Mouse (Mus musculus) MEL-GATA-1-ER (cell line): ENCODE results near the gene Cpt1b.

ENCODE experiments used
- DNase-seq: peaks from one replicate; pipeline ENCODE4 v3.0.0-alpha.2; 2012; ENCODE audit warnings: low read depth; ENCODE audit errors: extremely low read depth

Gene Cpt1b

DNA sequence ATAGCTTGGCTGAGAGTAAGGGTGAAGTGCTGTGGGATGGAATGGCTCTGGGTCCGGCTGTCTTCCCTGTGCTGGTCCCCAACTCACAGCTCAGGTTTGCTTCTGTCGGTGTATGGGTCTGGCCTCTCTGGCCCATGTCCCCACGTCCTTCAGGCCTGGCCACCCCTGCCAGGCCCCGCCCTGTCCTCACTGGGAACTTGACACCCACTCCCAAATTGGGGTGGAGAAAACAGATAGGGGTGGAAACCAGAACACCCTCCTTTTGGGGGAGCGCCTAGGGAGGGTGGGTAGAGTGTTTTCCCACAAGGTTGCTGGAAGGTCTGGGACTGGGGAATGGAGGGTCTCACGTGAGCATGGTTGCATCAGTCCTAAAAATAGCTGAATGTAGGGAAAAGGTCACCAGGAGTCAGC is at the start of gene Cpt1b:
TSS of gene Cpt1b (minus strand) at position 153 of the 411 bp plus-strand sequence.
- no peak for DNase-seq

DNA sequence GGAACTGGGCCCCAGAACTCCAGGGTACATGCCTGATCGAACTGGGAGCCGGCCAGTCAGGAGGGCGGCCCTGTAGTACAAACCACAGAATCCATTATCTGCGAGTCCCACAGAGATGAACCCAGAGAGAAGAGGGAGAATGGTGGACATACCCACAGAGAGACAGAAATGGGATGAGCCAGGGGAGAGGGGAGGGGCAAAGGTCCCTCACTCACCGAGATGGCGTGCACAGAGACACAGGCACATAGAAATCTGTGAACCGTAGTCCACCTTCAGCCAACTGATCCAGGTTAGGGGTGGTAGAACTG is 49.6 kb upstream of the Cpt1b start:
- DNase-seq = no peak

DNA sequence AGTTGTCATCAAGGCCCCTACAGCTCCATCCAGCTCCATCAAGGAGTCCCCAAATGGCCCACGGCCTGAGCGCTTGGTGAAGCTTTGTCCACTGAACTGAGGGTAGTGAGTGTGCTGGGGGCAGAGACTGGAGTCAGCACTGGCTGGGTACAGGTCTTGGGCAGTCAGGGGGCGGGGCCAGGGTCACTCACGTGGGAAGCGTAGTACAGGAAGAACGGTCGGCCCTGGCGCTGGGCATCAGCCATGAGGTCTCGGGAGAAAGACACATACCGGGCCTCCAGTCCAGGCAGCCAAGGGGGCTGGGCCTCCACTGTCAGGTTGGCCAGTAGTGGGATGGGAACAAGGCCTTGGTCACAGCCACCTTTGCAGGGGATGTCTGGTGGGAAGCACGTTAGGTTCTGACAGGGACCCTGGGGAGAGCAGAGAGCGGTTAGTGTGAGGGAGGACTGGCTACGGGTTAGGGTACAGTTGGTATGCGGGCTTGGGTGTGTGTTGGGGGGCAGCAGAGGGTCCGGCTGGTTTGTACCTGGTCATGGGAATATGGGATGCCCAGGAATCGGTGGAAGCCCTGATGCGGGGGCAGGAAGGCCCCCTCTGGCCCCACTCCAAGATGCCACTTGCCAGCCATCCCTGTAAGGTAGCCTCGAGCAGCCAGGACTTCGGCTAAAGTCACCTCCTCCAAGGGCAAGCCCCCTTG is 49.1 kb upstream of the Cpt1b start:
- DNase-seq = no peak

DNA sequence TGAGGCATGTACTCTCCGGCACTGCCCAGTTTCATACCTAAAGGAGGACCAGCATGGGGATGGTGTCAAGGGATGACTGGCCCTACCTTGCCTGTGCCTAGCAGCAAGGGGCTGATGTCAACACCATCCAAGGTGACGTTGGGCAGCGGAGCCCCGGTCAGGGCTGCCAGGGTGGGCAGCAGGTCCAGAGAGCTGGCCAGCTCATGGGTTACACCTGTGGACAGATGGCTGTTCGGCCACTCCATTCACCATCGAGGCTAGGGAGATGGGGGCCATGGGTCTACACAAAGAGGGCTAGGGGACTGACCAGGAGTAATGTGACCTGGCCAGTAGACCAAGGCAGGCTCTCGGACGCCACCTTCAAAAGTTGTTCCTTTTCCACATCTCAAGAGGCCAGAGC is 48.3 kb upstream of the Cpt1b start:
- no peak for DNase-seq

DNA sequence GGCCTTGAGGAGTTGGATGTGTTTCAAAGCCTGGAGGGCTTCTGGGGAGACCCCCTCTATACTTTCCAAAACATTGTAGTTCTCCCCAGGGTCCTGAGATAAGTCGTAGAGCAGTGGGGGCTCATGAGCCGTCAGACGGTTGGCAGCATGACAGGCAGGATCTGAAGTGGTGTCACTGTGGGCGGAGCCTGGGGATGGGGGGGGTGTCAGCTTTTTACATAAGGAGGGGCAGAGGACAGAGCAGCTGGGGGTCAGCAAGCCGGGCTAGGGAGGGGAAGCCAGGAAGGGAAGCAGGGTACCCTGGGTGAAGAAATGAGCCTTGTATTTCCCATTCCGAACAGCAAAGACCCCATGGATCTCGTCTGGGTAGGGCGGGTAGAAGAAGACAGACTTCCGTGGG is 47.7 kb upstream of the Cpt1b start:
- no peak for DNase-seq

DNA sequence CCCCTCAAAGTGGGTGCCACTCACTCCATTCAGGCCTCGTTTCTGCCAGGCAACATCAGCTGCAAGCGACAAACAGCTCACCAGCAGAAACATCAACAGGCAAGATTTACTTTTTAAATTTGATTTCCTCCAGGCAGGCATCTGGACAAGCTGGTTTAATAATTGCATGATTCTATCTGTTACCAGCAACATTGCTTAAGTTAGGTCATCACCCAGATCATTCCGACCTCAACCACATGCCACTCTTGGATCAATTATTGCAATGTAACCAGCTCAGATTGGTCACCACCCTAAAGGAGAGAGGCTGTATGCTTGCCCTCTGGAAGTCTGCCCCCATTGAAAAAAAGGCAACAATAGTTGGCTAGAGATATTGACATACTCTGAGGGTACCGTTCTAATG is 45.8 kb upstream of the Cpt1b start:
- no peak for DNase-seq

DNA sequence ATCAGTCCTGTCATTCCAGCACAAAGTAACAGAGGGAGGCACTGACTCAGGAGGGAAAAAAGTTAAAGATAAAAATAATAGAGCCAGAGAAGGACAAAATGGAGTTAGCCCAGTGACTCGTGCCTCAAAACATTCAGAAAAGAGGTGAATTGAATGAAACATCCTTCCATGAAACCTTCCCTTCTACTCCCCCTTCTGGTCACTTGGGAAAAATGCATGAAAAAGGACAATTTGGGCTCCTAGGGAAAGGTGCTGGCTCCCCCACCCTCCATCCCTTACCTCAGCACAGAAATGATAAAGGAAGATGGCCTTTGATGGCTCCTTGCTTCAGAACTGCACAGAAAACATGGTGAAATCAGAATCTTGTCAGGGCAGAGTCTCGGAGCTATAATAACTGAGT is 42.9 kb upstream of the Cpt1b start:
- no peak for DNase-seq

DNA sequence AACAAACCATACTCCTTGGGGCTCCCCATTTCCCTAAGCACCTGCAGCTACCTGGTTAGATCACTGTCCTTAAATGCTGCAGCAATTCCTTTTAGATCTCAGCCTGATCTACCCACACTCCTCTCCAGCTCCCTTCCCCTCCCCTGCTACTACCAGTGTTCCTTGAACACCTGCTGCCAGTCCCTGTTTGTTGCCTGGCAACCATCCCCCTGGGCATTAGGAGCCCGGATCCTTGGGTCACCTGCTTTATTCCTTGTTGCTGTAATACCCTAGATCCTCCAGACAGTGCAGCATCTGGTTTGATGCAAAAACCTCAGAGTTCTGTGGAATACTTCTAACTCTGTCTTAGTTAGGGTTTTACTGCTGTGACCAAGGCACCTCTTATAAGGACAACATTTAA is 39.4 kb upstream of the Cpt1b start:
- no peak for DNase-seq

DNA sequence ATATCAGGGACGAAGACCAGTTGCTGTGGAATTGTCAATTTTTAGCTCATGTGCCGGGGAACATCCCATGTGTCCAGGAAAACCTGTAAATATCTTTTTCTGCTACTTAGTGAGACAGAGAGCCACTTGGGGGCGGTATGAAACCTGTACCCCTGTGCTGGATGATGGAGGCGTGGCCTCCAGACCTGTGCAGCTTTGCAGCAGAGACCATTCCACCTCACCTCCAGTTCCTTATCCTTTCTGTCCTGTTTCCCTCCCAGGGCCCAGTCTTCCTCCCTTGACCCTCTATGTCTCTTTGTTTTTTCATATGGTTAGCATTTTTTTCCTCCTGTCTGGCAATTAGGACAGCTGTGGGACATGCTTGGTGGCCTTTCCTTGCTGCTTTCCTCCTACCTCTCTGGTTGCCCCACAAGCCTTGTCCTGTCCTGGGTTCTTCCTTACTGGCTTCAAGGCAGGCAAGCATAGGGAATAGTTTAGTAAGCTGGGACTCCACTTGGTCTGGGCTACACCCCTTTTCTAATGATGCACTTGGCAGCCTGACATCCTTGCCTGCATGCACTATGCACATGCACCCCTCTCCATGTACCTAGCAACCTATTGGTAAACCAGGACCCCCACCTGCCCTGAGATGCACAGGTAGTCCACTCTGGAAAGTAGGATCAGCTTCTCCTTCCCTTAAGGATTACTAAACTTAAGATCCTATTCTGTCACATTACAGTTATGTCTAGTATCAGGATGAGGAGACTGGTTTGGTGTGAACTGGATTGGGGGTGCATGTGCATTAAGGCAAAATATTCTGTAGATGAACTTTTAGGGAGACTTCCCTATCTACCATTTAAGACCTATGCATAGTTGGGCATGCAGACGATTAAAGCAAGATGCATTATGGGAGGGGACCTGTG is 37.9 kb upstream of the Cpt1b start:
- no peak for DNase-seq

DNA sequence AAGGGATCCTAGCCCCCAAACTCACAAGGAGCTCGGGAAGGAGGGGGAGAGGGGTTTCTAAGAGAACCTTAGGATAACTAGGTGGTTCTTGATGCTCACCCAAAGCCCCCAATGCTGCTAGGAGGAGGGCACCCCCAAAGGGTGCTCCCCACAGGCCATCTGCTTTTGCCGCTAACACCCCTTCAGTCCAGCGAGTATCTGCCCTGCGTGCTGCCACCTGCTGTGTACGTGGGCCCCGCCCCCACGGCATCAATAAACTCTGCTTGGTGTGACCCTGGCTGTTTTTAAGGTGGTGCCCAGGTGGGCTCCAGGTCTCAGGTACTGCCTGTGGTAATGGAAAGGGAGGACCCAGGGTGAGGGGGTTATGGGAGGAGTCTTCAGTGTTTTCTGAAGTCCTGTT is 36.5 kb upstream of the Cpt1b start:
- DNase-seq = no peak

DNA sequence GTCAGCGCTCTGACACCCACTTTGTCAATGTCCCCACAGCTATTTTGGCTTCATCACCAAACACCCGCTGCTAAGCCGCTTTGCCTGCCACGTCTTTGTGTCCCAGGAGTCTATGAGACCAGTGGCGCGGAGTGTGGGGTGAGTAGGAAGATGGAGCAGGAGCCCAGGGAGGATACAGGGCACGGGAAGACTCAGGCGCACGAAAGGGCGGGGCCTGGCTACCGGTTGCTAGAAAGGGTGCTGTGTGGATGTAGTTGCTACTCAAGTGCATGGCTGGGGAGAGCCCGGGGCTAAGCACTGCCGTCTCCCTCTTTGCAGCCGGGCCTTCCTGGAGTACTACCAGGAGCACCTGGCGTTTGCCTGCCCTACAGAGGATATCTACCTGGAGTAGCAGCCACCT is 35.7 kb upstream of the Cpt1b start:
- no peak for DNase-seq

DNA sequence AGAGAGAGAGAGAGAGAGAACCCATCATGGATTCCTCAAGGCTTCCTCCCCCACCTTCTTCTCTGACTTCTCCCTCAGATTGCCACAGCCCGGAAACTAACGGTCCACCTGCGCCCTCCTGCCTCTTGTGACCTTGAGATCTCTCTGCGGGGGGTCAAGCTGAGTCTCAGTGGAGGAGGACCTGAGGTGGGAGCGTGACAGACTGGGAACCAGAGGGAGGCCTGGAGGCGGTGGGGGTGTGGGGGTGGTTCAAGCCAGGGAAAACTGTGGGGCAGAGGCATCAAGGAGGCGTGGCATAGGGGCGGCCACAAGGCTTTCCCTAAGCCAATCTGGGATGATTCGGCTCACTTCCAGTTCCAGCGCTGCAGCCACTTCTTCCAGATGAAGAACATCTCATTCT is 34.6 kb upstream of the Cpt1b start:
- no peak for DNase-seq

DNA sequence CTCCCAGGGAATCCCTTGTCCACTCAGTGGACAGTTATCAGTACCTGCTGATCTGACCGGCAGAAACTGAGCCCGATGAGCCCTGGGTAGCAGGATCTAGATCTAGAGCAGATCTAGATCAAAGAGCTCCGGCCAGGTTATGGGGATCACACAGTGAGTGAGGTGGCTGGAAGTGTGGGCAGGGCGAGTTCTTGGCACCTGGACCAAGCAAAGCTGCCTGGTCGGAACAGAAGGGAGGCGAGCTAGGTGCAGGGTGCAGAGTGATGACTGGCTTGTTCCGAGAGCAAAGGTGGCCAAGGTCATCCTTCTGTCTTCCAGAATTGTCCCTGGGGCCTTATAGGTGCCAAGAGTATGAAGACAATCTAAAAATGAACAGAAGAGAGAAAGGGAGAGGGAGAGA is 34.2 kb upstream of the Cpt1b start:
- no peak for DNase-seq

DNA sequence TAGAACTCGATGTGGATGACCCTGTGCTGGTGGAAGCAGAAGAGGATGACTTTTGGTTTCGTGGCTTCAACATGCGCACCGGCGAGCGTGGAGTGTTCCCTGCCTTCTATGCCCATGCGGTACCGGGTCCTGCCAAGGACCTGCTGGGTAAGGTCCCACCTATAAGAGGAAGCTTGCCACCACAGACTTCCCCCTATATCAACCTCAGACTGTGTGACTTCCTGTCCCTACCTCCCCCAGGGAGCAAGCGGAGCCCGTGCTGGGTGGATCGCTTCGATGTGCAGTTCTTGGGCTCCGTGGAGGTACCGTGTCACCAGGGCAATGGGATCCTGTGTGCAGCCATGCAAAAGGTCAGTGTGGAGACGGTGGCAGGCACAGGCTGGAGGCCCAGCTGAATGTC is 33.3 kb upstream of the Cpt1b start:
- DNase-seq = no peak

DNA sequence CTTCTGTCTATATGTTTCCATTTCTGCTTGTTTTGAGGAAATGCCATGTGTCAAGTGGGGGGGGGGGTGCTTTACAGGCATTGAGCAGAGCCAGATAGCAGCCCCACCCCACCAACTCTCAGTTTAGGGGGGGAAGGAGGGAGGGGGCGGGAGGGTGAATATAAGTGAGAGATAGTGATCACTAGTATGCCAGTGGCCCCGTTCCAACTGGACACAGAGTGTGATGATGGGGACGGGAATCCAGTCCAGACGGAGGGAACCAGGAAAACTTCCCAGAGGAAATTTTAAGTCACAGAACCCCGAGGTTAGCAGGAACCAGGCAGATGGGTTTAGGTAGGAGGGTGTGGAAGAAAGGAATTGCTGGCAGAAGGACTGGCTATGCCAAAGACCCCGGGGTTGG is 30.0 kb upstream of the Cpt1b start:
- no peak for DNase-seq

DNA sequence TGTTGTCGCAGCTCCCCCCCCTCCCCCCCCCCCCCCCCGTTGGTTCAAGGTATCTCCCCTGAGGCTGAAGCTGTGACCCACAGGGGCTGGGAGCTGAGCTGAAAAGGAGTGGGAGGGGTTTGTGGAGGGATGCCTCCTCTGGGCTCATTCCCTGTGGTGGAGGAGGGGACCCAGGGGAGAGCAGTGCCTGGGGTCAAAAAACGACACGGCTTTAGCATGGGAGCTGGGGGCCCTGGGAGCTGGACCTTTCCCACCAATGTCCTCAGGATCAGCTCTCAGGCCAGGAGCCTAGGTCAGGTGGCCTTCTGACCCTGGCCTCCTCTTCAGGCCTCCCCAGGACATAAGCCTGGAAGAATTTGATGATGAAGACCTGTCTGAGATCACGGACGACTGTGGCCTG is 29.2 kb upstream of the Cpt1b start:
- DNase-seq = no peak

DNA sequence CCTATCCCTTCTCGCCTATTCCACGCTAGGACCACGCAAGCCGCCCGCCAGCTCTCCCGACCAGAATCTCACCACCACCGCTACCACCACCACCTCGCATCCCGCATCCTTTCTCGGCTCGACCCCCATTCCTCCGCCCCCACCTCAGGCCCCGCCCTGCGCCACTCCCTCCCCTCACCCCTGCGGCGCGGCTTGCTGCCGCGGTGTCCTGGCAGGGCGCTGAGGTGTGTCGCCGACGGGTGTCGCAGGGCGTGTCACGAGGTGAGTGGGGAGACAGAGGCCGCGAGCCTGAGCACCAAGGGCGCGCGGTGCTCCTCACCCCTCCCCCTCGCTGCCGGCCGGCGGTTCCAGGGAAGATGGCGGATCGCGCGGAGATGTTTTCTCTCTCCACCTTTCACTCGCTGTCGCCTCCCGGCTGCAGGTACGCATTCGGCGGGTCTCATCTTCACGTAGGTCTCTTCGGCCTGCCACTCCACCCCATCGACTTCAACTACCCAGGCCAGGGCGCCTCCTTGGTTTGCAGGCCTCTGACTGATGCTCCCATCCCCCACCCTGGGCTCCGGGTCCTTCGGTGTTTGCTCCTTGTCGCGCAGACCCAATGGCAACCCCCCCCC is 28.3 kb upstream of the Cpt1b start, which contains the start of gene Mapk8ip2:
TSS of gene Mapk8ip2 (plus strand) at position 49 of the 614 bp plus-strand sequence.
- DNase-seq = no peak

DNA sequence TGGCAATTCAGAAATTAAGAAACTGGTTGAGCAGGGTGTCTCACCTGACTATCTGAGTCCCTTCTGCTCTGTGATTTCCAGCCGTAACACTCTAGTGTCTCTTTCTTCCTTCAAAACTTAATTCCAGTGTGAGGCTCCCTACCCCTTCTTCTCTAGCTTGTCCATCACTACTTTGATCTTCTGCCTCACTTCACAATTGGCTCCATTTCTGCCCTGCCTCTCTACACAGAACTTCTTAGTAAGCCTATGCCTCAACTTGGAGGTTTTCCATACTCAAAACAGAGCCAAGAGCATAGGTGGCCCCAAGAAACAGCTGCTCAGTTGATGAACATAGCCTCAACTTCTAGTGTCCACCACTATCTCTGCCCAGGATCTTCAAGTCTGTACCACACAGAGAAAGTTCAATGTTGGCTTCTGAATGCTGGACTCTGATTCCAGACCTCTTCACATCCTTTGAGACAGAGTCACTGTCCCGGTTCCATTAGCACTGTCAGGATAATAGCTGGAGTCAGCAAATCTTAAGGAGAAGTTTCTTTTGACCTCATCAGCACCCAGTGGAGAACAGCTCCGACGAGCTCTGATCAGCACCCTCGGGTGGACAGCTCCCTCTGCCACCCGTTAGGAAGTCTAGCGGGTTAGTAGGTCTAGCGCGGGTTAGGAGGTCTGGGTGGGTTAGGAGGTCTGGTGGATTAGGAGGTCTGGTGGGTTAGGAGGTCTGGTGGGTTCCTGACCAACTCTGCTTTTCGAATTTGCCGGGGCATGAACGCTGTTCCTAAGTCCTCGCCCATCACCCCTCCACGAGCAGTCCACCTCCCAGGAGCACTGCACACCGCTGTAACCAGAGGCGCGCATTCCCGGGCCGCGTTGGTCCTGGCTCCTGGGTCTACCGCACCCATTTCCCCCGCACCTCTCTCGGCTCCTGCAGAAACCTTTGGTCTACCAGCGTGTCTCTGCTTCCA is 27.5 kb upstream of the Cpt1b start:
- no peak for DNase-seq

DNA sequence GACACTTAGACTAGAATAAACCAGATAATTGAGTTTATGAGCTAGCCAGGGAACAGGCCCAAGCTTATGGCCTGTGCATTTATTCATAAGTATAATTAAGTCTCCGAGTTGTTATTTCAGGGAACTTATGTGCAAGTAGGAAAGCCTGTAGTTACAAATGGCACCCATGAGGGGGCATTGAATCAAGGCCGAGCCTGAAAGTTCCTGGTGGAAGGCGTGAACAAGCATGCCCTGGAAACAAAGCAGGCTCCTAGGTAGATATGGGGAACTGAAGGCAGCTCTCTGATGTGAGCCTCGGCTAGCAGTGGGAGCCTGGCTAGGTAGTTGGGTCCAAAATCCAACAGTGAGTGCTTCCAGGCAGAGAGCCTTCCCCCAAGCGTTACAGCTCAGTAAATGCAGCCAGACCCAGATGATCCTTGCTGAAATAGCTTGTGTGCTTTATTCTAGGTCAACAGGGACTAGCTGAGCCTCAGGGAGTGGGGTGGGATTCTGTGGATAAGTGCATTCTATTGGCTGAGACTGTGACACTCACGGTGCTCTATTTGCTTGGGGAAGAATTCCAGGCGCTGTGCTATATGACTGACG is 16.9 kb upstream of the Cpt1b start:
- no peak for DNase-seq

DNA sequence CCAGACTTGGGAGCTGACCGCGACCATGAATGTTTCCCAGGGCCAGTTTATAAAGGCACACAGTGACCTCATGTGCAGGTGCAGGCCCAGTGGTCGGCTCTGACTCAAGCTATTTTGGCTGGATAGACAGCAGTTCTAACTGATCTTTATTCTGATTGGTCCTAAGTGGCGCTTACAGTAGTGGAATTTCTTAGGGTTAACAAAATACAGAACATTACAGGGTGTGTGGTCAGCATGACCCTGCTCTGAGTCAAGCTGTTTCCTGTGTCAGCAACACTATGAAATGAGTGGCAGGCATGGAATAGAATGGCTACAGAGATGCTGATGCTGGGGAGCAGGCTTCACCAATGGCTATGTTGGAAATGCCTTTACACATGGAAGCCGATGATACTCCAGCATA is 10.2 kb upstream of the Cpt1b start:
- no peak for DNase-seq

DNA sequence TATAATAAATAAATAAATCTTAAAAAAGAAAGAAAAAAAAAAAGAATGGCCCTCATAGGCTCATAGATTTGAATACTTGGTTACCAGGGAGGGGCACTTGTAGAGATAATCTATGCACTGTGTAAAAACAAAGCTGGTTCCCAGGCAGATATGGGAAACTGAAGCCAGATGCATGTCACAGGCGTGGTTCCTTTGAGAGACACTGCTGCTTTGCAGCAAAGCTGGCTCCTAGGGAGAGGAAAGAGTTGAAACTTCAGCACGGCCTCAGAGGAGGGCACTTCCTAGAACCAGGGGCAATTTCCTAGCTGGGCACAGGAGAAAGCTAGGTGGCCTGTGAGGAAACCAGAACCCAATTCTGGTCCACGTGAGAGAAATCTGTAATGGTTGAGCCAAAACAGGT is 8.5 kb upstream of the Cpt1b start:
- DNase-seq = no peak
